Mouse (Mus musculus): ENCODE measurements at regions not wholly inside any gene's neighbourhood (a gene's known extent, or its start where the extent isn't known, plus 50 kb on each side); places are given as distances from the start of the nearest gene placed in this dataset.

DNA sequence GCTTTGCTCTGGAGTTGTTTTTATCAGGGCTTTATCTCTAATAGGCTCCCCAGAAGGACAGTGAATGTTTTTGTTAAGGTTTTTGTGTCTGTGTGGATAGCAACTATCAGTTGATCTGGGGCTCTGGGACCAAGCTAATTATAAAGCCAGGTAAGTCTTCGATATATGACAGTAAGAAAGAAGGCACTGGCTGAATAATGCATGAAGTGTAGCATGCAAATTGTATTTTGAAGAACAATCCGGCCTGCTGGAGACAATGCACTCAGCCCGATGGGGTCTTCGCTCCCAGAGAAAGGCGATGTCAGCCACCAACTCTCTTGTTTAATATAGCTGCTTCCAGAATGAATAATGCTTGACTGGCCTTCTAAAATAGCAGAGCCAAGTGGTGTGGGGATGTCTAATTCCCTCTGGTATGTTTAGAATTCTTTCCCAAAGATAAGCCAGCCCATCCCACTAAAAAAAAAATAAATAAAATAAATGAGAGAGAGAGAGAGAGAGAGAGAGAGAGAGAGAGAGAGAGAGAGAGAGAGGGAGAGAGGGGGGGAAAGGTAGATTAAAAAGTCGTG, 68.6 kb downstream of the Dad1 start:
- H3K27ac ChIP-seq (replicated peaks) = peak overlapping the region; percentile 65; the same call in 1 of the 2 replicates
- DNase-seq (ENCODE audit: low spot score) = no peak
- 24% methylated on average over 6 of the region's 6 CpGs for WGBS

DNA sequence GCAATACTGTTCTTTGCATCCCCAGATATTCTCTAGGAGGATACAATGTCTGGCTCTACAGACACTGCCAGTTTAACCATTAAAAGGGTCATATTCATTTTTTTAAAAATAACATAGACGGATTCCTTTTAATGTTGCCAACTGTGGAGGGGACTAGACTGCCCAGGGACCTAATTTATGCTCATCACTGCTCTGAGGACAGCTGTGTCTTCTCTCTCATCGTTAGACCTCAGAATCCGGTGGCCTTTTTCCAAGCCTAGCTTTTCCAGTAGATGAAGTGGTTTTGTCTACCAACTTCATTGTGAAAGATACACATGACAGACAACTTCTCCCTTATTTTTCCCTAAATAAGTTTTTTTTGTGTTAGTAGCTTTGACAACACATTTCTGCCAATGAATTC, 70.0 kb downstream of the Dad1 start:
- Histone ChIP-seq H3K4me3 (no peak overlapping the region), H3K27ac (replicated peaks) (no peak overlapping the region), H3K36me3 (no peaks in the 10 kb centered on the region), H3K4me1 (peaks cover 32% of the 10 kb centered on the region), H3K9me3 (replicated peaks) (no peaks in the 10 kb centered on the region), H3K27me3 (ENCODE audit: low read depth, poor library complexity, severe bottlenecking) (no peaks in the 10 kb centered on the region)
- DNase-seq (ENCODE audit: low spot score) = no peak
- WGBS = 89% methylated on average over 3 of the region's 3 CpGs

More for the DNA sequence above, 68.6 kb downstream of the Dad1 start:
- H3K27me3 ChIP-seq (ENCODE audit: low read depth, poor library complexity, severe bottlenecking) = no peaks in the 10 kb centered on the region
- H3K4me1 ChIP-seq = peaks cover 38% of the 10 kb centered on the region
- H3K9me3 ChIP-seq (replicated peaks) = no peaks in the 10 kb centered on the region
- H3K4me3 ChIP-seq = no peak overlapping the region
- no peaks in the 10 kb centered on the region for H3K36me3 ChIP-seq

DNA sequence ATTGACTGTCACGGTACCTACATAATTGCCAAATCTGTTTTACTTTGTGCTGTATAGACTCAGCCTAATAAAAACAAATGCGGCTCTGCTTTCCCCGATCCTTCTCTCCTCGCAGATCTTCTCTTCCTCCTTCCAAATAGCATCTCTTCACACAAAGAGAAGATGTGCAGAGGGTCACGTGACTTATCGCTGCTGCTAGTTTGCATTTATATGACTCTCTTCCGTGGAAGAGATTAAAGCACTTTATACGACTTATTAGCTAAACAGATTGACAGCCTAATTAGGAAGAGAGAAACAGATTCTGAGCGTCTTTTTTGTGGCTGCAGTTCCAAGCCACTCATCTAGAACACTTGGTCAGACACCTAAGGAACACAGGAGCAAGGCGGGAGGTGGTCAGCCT, 71.1 kb downstream of the Dad1 start:
- Histone ChIP-seq H3K9me3 (replicated peaks) (no peaks in the 10 kb centered on the region), H3K4me1 (peaks cover 32% of the 10 kb centered on the region), H3K27me3 (ENCODE audit: low read depth, poor library complexity, severe bottlenecking) (no peaks in the 10 kb centered on the region), H3K4me3 (no peak overlapping the region), H3K36me3 (no peaks in the 10 kb centered on the region), H3K27ac (replicated peaks) (no peak overlapping the region)
- DNase-seq (ENCODE audit: low spot score) = no peak
- 80% methylated on average over 10 of the region's 10 CpGs for WGBS

DNA sequence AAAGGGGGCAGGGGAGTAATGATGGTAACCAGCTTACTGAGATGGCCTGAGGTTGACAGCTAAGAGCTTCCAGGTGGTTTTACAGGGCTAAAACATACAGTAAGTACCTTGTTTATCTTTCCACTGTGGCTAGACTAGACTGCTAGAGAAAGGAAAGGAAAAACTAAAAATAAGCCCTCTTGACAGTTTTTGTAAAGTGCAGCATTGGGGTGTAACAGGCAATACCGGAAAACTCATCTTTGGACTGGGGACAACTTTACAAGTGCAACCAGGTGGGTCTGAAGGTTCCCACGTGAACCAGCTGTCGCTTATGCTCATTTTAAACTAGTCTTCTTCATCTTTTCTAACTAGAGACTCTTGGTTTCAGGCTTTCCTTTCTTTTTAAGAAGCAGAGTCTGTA, 72.6 kb downstream of the Dad1 start:
- no peaks in the 10 kb centered on the region for H3K27me3 ChIP-seq (ENCODE audit: low read depth, poor library complexity, severe bottlenecking)
- WGBS = 91% methylated on average over 3 of the region's 3 CpGs
- peaks cover 24% of the 10 kb centered on the region for H3K4me1 ChIP-seq
- H3K36me3 ChIP-seq = no peaks in the 10 kb centered on the region
- no peak overlapping the region for H3K27ac ChIP-seq (replicated peaks)
- no peak overlapping the region for H3K4me3 ChIP-seq
- no peaks in the 10 kb centered on the region for H3K9me3 ChIP-seq (replicated peaks)
- no peak for DNase-seq (ENCODE audit: low spot score)

DNA sequence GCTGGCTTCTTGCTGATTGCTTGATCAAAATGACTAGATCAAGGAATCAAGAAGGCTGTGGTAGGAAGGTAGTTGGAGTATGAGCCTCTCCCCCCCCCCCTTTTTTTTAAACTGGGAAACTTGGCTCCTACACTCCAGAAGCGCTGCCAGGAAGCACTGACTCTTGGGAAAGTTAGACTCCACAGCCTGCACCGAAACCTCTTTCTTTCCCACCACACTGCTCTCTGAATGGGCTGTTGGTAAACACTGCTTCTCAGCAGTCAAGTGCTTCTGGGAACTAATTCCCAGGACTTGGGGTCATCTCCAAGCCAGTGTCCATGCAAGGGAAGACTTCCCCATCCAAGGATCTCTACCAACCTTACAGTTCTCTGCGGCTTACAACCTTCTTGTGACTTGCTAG, 73.2 kb downstream of the Dad1 start:
- DNase-seq (ENCODE audit: low spot score) = no peak
- no peaks in the 10 kb centered on the region for H3K9me3 ChIP-seq (replicated peaks)
- H3K27me3 ChIP-seq (ENCODE audit: low read depth, poor library complexity, severe bottlenecking) = no peaks in the 10 kb centered on the region
- H3K36me3 ChIP-seq = no peaks in the 10 kb centered on the region
- no peak overlapping the region for H3K27ac ChIP-seq (replicated peaks)
- WGBS = 94% methylated on average over 3 of the region's 3 CpGs
- H3K4me3 ChIP-seq = no peak overlapping the region
- H3K4me1 ChIP-seq = peaks cover 20% of the 10 kb centered on the region

DNA sequence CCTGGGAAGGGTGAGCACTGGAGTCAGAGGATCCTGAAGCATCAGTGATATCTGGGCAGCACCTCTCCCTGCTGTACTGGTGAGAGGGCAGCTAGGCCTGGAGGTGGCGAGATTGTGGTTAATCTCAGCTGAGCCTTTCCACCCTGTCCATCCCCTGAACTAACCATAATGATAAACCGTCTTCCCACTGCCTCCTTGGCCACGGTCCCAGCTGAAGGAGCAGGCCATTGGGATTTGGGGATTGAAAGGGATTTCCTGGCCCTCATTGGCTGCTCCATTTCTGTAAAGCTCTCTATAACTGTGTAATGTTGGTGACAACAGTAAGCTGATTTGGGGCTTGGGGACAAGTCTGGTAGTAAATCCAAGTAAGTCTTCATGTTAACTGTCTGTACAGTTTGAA, 73.6 kb downstream of the Dad1 start:
- no peaks in the 10 kb centered on the region for H3K9me3 ChIP-seq (replicated peaks)
- no peak overlapping the region for H3K4me3 ChIP-seq
- H3K27ac ChIP-seq (replicated peaks) = no peak overlapping the region
- 80% methylated on average over 3 of the region's 3 CpGs for WGBS
- peaks cover 15% of the 10 kb centered on the region for H3K4me1 ChIP-seq
- no peaks in the 10 kb centered on the region for H3K27me3 ChIP-seq (ENCODE audit: low read depth, poor library complexity, severe bottlenecking)
- H3K36me3 ChIP-seq = no peaks in the 10 kb centered on the region
- no peak for DNase-seq (ENCODE audit: low spot score)

DNA sequence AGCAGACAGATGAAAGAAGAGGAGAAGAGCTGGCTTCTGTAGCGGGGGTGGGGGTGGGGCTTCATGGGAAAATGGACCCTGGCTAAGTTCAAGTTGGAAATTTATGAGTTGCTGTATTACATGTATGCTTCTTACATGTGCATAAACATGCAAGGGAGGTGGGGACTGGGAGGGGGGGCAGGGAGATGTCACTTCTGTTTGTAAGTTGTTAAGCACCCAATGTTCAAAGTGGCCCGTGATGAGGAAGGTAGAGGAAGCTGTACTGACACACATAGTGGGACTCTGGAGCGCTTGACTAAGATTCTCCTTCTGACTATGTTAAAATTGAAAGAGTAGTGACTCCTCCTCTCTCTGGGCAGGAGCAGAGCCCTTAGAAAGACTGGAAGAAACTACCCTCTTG, 75.0 kb downstream of the Dad1 start:
- Histone ChIP-seq H3K4me3 (no peak overlapping the region), H3K27ac (replicated peaks) (no peak overlapping the region), H3K9me3 (replicated peaks) (no peaks in the 10 kb centered on the region), H3K4me1 (peaks cover 8% of the 10 kb centered on the region), H3K36me3 (no peaks in the 10 kb centered on the region), H3K27me3 (ENCODE audit: low read depth, poor library complexity, severe bottlenecking) (no peaks in the 10 kb centered on the region)
- WGBS = 93% methylated on average over 3 of the region's 3 CpGs
- no peak for DNase-seq (ENCODE audit: low spot score)

DNA sequence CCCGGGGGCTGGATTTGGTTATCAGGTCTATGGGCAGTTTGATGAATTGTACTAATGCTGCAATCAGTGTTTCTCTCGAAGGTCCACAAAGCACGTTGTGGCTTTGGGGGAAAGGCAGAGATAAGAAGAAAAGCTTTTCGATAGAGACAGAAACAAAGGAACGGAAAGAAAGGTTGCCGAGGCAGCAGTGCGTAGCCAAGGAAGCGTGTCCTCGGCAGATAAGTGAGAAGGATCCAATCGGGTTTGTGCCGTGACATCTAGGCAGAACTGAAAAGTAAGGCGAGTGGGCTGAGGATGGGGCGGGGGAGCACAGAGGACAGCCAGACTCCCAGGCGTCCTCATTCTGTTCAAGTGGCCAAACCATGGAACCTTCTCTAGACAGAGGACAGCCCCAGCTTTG, 77.4 kb downstream of the Dad1 start:
- no peak for DNase-seq (ENCODE audit: low spot score)
- 40% methylated on average over 14 of the region's 14 CpGs for WGBS
- H3K4me3 ChIP-seq = no peak overlapping the region
- H3K36me3 ChIP-seq = no peaks in the 10 kb centered on the region
- H3K4me1 ChIP-seq = peaks cover 8% of the 10 kb centered on the region
- no peaks in the 10 kb centered on the region for H3K9me3 ChIP-seq (replicated peaks)
- H3K27me3 ChIP-seq (ENCODE audit: low read depth, poor library complexity, severe bottlenecking) = no peaks in the 10 kb centered on the region
- H3K27ac ChIP-seq (replicated peaks) = 0 out of 2 replicates have a peak overlapping the region, but pooled peaks have one; percentile 42

DNA sequence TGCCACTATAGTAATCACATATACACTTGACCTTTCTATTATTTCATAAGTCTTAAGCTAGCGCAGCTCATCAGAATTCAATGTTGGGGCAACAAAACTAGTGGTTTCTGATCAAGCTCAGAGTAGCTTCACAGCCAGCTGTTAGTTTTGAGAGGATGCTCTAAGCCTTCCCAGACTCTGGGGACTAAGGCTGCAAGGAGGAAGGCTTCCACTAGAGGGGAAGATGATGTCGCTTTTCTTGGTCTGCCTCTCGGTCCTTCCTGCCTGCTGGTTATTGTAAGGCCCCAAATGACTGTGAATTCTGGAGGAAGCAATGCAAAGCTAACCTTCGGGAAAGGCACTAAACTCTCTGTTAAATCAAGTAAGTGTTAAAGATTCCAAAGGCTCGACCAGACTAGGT, 78.4 kb downstream of the Dad1 start:
- H3K9me3 ChIP-seq (replicated peaks) = no peaks in the 10 kb centered on the region
- peaks cover 8% of the 10 kb centered on the region for H3K4me1 ChIP-seq
- WGBS = 76% methylated on average over 5 of the region's 5 CpGs
- H3K27ac ChIP-seq (replicated peaks) = no peak overlapping the region
- no peaks in the 10 kb centered on the region for H3K27me3 ChIP-seq (ENCODE audit: low read depth, poor library complexity, severe bottlenecking)
- no peaks in the 10 kb centered on the region for H3K36me3 ChIP-seq
- no peak overlapping the region for H3K4me3 ChIP-seq
- DNase-seq (ENCODE audit: low spot score) = no peak

DNA sequence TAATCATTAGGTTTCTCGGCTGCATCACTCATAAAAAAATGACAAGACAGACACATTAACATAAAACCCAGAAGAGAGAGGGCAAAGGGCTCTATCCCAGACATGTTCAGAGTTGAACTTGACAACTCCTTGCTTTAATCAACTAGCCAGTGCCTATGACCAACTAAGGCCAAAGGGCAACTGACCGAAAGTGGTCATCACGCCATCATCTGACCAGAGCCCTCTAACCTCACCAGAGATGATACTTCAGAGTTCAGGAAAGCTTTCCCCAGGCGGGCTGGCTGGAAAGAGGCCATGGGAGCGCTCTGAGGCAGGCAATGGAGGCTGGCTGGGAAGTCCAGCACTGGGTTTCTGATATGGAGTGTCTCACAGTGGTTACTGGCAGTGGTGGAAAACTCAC, 80.6 kb downstream of the Dad1 start:
- H3K9me3 ChIP-seq (replicated peaks) = no peaks in the 10 kb centered on the region
- no peaks in the 10 kb centered on the region for H3K36me3 ChIP-seq
- no peaks in the 10 kb centered on the region for H3K27me3 ChIP-seq (ENCODE audit: low read depth, poor library complexity, severe bottlenecking)
- WGBS = 83% methylated on average over 5 of the region's 5 CpGs
- H3K4me1 ChIP-seq = peaks cover 8% of the 10 kb centered on the region
- no peak overlapping the region; the same call in 1 of the 2 replicates for H3K27ac ChIP-seq (replicated peaks)
- no peak for DNase-seq (ENCODE audit: low spot score)
- H3K4me3 ChIP-seq = no peak overlapping the region

DNA sequence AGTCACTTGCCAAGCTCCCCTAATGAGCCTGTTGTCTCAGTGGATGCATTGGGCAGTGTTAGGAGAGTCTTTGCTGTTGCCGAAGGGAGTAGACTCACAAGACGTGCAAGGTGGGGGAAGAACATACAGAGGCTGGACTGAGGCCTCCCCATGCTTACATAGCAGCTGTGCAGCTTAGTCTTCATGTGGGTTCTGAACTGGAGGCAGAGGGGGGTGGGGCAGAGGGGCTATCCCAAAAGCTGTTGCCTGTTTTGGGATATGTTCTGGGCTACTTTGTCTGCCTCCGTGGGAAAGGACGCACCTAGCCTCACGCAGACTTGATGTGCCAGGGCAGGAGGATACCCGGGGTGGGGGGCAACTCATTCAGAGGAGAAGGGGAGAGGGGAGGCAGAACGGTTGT, 84.7 kb downstream of the Dad1 start:
- no peak for DNase-seq (ENCODE audit: low spot score)
- H3K4me3 ChIP-seq = no peak overlapping the region
- no peaks in the 10 kb centered on the region for H3K9me3 ChIP-seq (replicated peaks)
- WGBS = 93% methylated on average over 7 of the region's 7 CpGs
- H3K4me1 ChIP-seq = no peaks in the 10 kb centered on the region
- H3K36me3 ChIP-seq = no peaks in the 10 kb centered on the region
- H3K27me3 ChIP-seq (ENCODE audit: low read depth, poor library complexity, severe bottlenecking) = no peaks in the 10 kb centered on the region
- H3K27ac ChIP-seq (replicated peaks) = no peak overlapping the region

DNA sequence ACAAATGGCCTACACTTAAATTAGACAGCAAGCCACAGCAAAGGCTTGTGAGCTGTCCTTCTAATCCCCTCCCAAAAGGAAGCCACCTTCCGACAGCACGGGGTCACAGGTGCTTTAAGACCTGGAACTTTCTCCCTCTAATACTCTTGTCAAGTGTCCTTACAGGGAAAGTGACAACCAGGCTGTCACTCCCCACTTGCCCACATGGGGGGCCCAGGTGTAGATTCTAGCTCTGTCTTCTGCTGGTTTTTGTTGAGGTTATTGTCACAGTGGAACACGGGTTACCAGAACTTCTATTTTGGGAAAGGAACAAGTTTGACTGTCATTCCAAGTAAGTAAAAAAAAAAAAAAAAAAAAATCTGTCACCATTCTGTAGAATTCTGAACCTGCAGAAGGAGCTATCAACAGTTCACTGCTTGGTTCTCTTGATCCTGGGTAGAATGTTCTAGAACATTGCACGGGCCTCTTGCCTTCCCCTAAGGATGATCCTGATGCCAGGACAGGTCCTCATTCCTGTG, 85.4 kb downstream of the Dad1 start:
- Histone ChIP-seq H3K4me1 (no peaks in the 10 kb centered on the region), H3K9me3 (replicated peaks) (no peaks in the 10 kb centered on the region), H3K36me3 (no peaks in the 10 kb centered on the region), H3K4me3 (no peak overlapping the region), H3K27me3 (ENCODE audit: low read depth, poor library complexity, severe bottlenecking) (no peaks in the 10 kb centered on the region), H3K27ac (replicated peaks) (no peak overlapping the region)
- DNase-seq (ENCODE audit: low spot score) = no peak
- 81% methylated on average over 4 of the region's 4 CpGs for WGBS

DNA sequence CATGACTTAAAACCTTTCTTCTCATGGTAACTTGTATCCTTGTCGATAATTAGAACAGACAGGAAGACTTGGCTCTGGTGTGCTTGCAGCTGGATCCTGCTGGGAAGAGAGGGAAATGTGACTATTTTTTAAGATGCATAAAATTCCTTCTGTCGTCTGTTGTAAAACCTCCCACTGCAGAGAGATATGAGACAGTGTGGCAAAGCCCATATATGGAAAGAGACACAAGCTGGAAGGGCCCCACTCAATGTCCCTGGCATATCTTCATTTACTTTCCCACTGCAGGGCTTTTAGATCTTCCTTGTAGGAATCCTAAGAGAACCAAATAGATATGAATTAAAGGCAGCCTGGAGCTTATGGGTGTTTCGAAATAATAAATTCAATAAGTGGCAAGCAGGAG, 87.8 kb downstream of the Dad1 start:
- peaks cover 5% of the 10 kb centered on the region for H3K4me1 ChIP-seq
- no peak for DNase-seq (ENCODE audit: low spot score)
- WGBS = 82% methylated on average over 3 of the region's 3 CpGs
- H3K27ac ChIP-seq (replicated peaks) = no peak overlapping the region
- no peaks in the 10 kb centered on the region for H3K9me3 ChIP-seq (replicated peaks)
- H3K4me3 ChIP-seq = no peak overlapping the region
- no peaks in the 10 kb centered on the region for H3K36me3 ChIP-seq
- H3K27me3 ChIP-seq (ENCODE audit: low read depth, poor library complexity, severe bottlenecking) = no peaks in the 10 kb centered on the region

DNA sequence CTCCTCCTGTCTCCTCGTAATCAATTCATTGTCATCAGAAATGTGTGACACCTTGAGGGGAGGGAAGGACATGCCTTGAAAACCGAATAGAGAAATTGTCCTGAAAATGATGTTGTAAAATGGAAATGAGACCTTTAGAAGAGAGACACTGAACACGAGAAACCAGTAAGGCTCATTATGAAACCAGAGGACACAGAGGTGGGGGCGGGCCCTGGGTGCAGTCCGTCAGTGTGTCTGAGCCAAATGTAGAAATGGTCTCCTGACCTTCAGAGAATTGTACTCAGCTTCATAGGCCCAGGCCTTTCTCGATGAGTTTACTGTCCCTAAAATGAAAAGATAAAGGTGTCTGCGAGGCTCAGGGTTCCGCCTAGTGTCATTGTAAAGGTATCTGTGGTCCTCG, 89.0 kb downstream of the Dad1 start:
- Histone ChIP-seq H3K27me3 (ENCODE audit: low read depth, poor library complexity, severe bottlenecking) (no peaks in the 10 kb centered on the region), H3K9me3 (replicated peaks) (no peaks in the 10 kb centered on the region), H3K4me1 (peaks cover 8% of the 10 kb centered on the region), H3K4me3 (no peak overlapping the region), H3K36me3 (no peaks in the 10 kb centered on the region), H3K27ac (replicated peaks) (no peak overlapping the region)
- no peak for DNase-seq (ENCODE audit: low spot score)
- 86% methylated on average over 9 of the region's 9 CpGs for WGBS
